Mouse (Mus musculus): ENCODE data around the gene Olfr710.
"Not testable (repeated sequence)": the region's sequence is repeated elsewhere in the genome, so short reads cannot be mapped to it uniquely, and the experiment has no call there.

Olfr710 gene

DNA sequence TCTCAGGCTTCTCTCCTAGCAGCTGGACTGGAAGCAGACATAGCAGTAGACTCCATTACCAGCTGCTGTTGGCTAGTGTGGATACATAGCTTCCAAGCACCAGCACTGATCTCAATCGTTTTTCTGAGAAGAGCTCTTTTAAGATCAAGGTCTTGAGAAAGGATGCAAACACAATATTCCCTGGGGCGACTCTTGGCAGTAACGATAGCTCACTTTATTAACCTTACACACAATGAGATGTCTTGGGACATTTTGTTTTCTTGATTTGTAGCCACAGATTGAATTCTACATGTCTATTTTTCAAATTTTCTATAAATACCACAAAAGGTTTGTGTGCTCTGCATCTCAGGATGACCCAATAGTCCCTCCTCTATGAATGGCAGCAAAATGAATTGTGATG is at the start of gene Olfr710:
Olfr710 (minus strand) TSS at position 101 of the 400 bp plus-strand sequence.
- no peak for DNase-seq (ENCODE audit: low spot score in 2 of 2)

- no peak for DNase-seq (ENCODE audit: low spot score in 2 of 2)
Measured at GRCm38 (mm10) chr7:106985236-106985635, 37.1 kb upstream of the Olfr710 start.

GRCm38 (mm10) chr7:106975353-106975752 is 27.2 kb upstream of the Olfr710 start, which contains the start of gene Olfr711:
Gene Olfr711 (minus strand): TSS chr7:106975453.
- DNase-seq (ENCODE audit: low spot score in 2 of 2): no peak

DNA sequence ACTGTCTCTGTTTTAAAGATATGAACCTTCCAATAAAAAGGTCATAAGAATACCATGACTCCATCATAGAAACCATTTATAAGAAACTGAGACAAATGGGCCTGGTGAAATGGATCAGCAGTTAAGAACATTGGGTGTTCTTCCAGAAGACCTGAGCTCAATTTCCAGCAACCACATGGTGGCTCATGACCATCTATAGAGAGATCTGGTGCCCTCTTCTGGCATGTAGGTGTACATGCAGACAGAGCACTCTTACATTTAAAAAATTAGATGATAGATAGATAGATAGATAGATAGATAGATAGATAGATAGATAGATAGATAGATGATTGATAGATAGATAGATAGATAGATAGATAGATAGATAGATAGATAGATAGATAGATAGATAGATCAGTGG is 19.4 kb upstream of the Olfr710 start:
- not testable (repeated sequence) for DNase-seq (ENCODE audit: low spot score in 2 of 2)

DNA sequence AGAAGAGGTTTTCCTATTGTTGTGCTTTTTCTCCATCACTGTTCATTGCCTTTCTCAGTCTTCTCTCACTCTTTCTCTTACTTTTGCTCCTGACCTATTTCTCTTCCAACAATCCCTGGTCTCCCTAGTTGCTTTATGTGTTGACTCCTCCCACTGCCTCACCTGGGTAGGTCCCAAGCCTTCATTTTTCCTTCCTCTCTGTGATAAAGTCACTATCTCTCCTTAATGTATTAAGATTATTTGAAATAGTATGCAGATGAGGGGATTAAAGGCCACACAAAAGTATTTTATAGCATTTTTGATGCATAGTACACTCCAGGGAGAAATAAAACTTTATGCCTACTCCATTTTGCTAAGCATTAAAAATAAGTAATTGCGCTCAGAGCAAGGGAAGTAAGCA is 15.7 kb upstream of the Olfr710 start, which contains the start of gene Olfr6:
Olfr6 (minus strand) TSS at position 101 of the 400 bp plus-strand sequence.
- DNase-seq (ENCODE audit: low spot score in 2 of 2): no peak

DNA sequence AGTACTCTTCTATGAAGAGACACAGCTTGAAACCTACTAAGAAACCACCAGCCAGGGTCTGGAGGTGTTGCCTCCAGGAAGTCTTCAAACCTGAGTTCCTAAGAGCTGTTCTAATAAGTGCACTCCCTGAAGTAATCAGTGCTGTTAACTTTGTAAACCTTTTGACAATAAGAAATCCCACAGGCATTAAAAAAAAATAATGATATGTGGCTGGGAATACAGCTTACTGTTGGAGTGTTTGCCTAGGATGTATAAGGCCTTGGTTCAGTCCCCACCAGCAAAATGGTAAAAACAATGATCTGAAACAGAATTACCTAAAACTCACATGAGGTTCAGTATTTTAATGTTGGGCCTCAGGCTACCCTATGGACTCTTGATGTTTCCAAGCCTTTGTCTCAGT is 16.0 kb downstream of the Olfr710 start, which contains the start of gene Olfr709-ps1:
Olfr709-ps1 (minus strand) TSS at position 101 of the 400 bp plus-strand sequence.
- no peak for DNase-seq (ENCODE audit: low spot score in 2 of 2)

- peak in 1 of 2 experiments; percentile 24 for DNase-seq (ENCODE audit: low spot score in 2 of 2)
Measured at GRCm38 (mm10) chr7:106920961-106921360, 27.2 kb downstream of the Olfr710 start.

DNA sequence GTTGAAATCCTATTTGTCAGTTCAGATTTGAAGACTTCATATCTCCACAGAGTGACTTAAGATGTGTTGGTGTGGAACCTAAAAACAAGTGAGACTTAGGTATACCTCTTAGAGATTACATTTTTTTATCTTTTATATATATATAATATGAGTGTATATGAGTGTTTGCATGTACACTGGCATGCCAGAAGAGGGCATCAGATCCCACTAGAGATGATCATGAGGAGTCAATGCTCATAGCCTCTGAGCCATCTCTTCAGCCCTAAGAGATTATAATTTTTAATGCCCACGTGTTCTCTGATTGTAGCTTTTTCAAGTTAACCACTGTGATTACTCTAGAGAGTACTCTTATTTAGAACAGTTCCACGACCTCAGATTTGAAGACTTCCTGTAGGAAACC is 40.4 kb downstream of the Olfr710 start, which contains the start of gene Olfr1532-ps1:
Olfr1532-ps1 (plus strand) TSS at position 326 of the 400 bp plus-strand sequence.
- DNase-seq (ENCODE audit: low spot score in 2 of 2): no peak

DNA sequence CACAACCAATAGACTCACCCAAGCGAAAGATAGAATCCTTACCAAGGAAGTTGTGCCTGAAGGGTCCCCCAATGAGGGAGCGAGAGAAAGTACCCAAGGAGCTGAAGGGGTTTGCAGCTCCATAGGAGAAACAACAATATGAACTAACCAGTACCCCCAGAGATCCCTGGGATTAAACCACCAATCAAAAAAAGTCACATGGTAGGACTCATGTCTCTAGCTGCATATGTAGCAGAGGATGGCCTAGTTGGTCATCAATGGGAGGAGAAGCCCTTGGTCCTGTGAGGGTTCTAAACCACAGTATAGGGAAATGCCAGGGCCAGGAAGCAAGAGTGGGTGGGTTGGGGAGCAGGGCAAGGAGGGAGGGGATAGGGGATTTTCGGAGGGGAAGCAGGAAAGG is 47.0 kb downstream of the Olfr710 start, which contains the start of gene Olfr707:
Olfr707 (minus strand) TSS at position 101 of the 400 bp plus-strand sequence.
- DNase-seq (ENCODE audit: low spot score in 2 of 2): not testable (repeated sequence)

All from spleen, postnatal 10 days (tissue).